Mouse (Mus musculus) olfactory bulb, adult 2 months (tissue): ENCODE results near the gene Gtpbp3. TPM values are rescaled to one million over a fixed set of nuclear protein-coding genes. Genes with fewer than 3 reads are reported as not detected.

Experiments used
- H3K27ac ChIP-seq: fragments of 200-500 bp; 2 replicates; pipeline ENCODE4 v1.5.1; 2012; ENCODE audit warnings: low read depth, low read length; ENCODE audit not compliant: insufficient read depth
- H3K4me1 ChIP-seq: fragments of 200-500 bp; 2 replicates; pipeline ENCODE4 v1.6.1; 2012; ENCODE audit warnings: low read length; ENCODE audit not compliant: control insufficient read depth, insufficient read depth
- H3K4me3 ChIP-seq: fragments of 200-500 bp; 2 replicates; pipeline ENCODE4 v1.5.1; 2012; ENCODE audit warnings: mild to moderate bottlenecking, low read depth, low read length, moderate library complexity; ENCODE audit not compliant: insufficient read depth
- CTCF ChIP-seq: fragments of 200-500 bp; IDR thresholded peaks from 2 replicates; pipeline ENCODE4 v1.5.1; 2012; ENCODE audit warnings: low read depth, mild to moderate bottlenecking, low read length, moderate library complexity; ENCODE audit not compliant: insufficient read depth
- POLR2A ChIP-seq: fragments of 200-500 bp; IDR thresholded peaks from 2 replicates; pipeline ENCODE4 v1.6.1; 2012; ENCODE audit warnings: mild to moderate bottlenecking, low read depth, low read length, moderate library complexity; ENCODE audit not compliant: insufficient read depth
- WGBS: fragments of 180-500 bp; shearing (Covaris S2); methylation state at CpG from one replicate; pipeline ENCODE4 v1.1.7; 2018; 5-methylcytosine and 5-hydroxymethylcytosine counted together
- polyA plus RNA-seq: library from polyadenylated mRNA; stranded (reverse); fragments of >200 nt; gene quantifications from 2 replicates; pipeline ENCODE4 v1.2.4, GENCODE M21; 2012; ENCODE audit warnings: low replicate concordance; ENCODE audit not compliant: missing spikeins, insufficient read depth, insufficient read length

Gene Gtpbp3
- polyA plus RNA-seq, 1 experiment, result not detected

DNA sequence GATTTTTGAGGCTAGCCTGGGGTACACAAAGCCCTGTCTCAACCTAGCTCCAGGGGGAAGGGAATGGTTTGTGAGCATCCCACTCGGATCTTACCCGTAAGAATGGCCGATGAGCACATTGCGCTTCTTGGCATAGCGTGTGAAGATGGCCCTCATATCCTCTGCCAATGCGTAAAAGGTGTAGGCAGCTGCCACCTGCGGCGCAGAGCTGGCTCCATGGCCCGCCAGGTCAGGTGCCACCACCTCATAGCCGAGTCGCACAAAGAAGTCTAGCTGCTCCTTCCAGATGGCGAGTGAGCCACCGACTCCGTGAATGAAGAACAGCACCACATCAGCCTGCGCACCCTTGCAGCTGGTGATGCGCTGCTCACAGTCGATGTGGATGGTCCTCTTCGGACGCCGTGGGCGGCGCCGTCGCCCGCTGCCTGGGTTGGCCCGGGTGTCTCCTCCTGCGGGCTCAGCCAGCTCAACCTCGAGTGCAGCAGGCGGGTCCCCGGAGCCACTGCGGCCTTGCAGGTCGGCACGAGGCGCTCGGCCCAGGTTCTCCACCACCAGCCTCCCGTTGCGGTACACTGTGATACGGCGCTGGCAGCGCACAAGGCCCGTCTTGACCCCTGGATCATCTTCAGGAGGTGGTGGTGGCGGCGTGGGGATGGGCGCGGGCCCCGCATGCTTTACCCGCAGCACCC, 26.6 kb upstream of the Gtpbp3 start:
- peaks cover 44% of the 10 kb centered on the region for H3K4me1 ChIP-seq
- 90% methylated on average over 47 of the region's 47 CpGs for WGBS
- TF ChIP-seq CTCF, result no peak
- TF ChIP-seq POLR2A, result no peak
- H3K27ac ChIP-seq, result no peak overlapping the region
- no peak overlapping the region for H3K4me3 ChIP-seq

DNA sequence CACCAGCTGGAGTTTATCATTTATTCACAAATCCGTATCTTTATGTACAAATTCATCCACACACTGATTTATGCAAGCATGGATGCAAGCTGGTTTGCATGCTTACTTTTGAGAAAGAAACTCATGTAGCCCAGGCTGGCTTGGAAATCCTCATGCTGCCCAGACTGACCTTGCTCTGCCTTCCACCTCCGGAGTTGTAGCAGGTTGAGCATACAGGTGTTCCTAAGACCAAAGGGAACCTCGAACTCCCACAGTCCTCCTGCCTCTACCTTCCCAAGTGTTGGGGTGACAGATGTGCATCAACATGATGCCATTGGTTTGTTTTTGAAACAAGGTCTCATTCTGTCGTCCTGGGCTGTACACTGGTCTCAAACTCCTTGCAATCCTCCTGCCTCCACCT, 25.7 kb upstream of the Gtpbp3 start:
- WGBS, result 70% methylated on average over 4 of the region's 4 CpGs
- no peak overlapping the region for H3K27ac ChIP-seq
- peak overlapping the region; percentile 90 for H3K4me3 ChIP-seq
- TF ChIP-seq POLR2A, result no peak
- TF ChIP-seq CTCF, result no peak
- H3K4me1 ChIP-seq, result peaks cover 43% of the 10 kb centered on the region

DNA sequence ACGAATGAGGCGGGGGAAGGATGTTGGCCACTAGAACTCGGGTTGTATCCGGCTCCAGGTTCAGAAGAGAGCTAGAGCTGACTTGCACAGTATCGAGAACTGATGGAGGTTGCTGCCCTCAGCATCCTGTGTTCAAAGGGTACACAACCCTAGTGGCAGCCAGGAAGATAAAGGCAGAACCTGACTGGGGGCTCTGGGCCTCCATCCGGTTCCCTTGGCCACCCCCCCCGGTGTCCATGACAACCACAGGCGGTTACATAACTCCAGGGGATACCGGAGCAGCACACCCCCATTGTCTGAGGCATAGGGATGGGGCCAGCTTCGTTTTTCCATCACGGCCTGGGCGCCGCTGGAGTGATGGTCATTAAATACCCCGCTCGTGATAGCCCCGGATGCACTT, 25.1 kb upstream of the Gtpbp3 start:
- H3K27ac ChIP-seq, result peak overlapping the region; percentile 85
- H3K4me1 ChIP-seq, result peaks cover 40% of the 10 kb centered on the region
- TF ChIP-seq CTCF (no peak), POLR2A (no peak)
- 3% methylated on average over 16 of the region's 16 CpGs for WGBS
- peak overlapping the region; percentile 90 for H3K4me3 ChIP-seq

DNA sequence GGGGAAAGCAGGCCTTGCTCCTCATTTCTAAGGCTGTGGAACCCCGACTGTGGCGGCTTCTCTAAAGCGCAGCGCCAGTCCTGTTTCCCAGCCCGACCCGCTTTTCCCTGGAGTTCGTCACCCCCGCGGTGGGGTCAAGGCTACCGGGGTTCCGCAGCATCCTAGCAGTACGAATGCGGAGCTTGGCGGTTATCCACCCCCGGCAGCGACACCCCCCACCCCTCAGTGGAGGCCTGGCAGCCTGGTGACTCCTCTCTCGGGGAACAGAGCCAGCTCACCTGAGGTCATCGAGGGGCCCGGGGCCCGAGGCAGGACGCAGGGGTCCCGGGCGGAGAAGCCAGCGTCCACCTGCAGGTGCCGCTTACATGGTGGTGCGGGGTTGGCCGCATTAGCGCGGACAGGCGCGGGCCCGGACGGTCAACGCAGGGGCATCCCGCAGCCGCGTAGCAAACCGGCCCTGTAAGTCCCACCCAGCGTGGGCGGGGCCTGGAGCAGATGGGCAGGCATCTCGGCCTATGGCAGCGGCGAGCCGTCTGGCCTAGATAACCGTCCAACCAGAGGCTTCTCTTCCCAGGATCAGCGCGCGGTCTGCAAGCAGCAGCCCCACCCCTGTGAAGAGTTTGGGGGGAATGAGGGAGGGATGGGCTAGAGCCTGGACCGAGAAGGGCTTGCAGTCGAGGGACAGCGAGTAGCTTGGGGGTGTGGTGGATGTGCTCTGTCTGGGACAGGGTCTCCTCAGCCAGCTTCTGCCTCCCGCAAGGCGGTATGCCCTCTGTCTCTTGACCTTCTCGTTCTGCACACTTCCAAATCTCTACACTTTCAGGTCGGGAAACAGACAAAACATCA, 24.5 kb upstream of the Gtpbp3 start, which contains the start of gene Abhd8:
Gene Abhd8 (minus strand): TSS at position 468 of the 846 bp plus-strand sequence.
- TF ChIP-seq CTCF (0 out of 2 replicates have a peak, but pooled peaks have one; percentile 5), POLR2A (peak; percentile 54)
- Histone ChIP-seq H3K27ac (peak within 1 kb of the TSS; percentile 85), H3K4me3 (peak within 1 kb of the TSS; percentile 90), H3K4me1 (peaks cover 34% of the 10 kb centered on the region)
- WGBS, result under 1% methylated on average over 53 of the region's 55 CpGs

DNA sequence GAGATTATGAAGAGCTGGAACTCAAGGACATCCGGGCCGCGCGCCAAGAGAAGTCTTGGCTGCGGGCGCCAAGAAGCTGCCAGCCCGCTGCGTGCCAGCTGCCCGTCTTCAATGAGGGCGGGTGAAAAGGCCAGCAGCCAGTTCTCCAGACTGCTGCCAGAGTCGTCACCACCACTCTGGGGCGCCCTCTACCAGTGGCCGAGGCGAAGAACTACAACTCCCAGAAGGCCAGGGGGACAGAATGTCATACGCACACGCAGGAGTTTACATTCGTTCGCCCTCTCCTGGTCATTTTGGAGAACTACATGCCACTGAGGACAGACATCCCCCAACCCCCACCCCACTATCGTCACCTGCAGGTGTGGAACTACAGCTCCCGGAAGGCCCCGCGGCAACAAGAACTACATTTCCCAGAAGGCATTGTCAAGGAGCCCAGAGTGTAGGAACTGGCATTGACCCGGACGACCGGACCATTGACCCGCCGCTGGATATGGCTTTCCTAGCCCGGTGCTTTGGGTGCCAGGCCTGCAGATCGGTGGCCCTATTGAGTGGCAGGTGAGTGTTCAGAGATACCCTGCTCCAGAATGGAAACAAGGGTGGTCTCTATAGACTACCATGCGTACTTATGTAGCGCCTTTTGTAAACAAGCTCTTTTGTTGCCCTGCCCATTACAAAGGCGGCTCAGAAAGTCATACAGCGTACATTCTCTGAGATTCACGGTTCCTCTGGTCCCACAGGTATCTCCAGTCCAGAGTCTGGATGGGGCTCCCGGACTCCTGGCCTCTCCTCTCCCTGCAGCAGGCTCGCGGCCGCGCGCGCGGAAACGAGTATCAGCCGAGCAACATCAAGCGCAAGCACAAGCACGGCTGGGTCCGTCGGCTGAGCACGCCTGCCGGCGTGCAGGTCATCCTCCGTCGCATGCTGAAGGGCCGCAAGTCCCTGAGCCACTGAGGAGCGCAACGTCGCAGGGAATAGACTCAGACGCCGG, 23.1 kb upstream of the Gtpbp3 start, which contains the start of gene Mrpl34:
Gene Mrpl34 (plus strand): TSS at position 447 of the 988 bp plus-strand sequence.
- peaks cover 33% of the 10 kb centered on the region for H3K4me1 ChIP-seq
- peak within 1 kb of the TSS; percentile 85 for H3K27ac ChIP-seq
- H3K4me3 ChIP-seq, result peak within 1 kb of the TSS; percentile 90
- TF ChIP-seq POLR2A (peak; percentile 42), CTCF (peak; percentile 56)
- WGBS, result under 1% methylated on average over 59 of the region's 59 CpGs

DNA sequence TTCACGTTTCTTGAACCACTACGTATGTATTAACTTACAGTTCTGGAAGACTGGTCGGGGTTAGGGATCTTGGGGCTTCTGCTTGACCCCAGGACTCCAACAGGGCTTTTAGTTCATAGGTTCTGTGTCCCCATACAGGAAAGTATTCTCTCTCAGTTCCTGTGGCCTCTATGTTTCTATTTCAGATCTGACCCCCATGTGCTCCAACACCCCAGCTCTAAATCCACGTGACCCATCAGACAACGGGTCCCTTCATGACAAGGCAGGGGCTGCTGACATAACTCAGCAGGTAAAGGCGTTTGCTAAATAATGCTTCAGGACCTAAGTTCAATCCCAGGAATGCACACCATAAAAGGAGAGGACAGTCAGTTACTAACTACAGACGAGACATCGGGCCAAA, 22.2 kb upstream of the Gtpbp3 start:
- no peak for TF ChIP-seq POLR2A
- no peak for TF ChIP-seq CTCF
- Histone ChIP-seq H3K4me1 (peaks cover 41% of the 10 kb centered on the region), H3K27ac (no peak overlapping the region), H3K4me3 (no peak overlapping the region)
- WGBS, result 78% methylated on average over 8 of the region's 8 CpGs

DNA sequence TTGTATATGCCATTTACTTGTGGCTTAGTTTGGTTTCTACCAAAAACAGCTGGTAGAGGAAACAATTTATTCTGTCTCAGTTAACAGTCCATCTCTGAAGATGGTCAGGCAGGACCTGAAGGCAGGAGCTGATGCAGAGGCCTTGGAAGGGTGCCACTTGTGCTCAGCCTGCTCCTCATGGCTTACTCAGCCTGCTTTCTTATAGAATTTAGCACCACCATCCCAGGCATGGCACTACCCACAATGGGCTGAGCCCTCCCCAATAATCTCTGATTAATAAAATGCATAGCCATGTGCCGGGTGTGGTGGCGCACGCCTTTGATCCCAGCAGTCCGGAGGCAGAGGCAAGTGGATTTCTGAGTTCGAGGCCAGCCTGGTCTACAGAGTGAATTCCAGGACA, 21.7 kb upstream of the Gtpbp3 start:
- Histone ChIP-seq H3K4me3 (no peak overlapping the region), H3K4me1 (peaks cover 41% of the 10 kb centered on the region), H3K27ac (no peak overlapping the region)
- no peak for TF ChIP-seq CTCF
- TF ChIP-seq POLR2A, result no peak
- WGBS, result 97% methylated on average over 5 of the region's 5 CpGs

DNA sequence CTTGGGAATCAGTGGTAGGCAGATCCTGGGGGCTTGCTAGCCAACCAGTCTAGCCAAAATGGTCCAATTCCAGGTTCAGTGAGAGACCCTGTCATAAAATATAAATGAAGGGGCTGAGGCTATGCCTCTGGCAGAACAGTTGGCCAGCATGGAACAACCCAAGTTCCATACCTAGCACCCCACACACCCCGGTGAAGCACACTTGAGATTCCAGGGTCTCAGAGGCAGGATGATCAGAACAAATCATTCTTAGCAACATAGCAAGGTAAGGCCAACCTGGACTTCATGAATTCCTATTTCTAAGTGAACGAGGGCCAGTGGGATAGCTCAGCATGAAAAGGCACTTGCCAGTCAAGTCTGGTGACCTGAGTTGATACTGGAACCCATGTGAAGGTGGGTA, 20.7 kb upstream of the Gtpbp3 start:
- H3K4me3 ChIP-seq, result no peak overlapping the region
- TF ChIP-seq POLR2A (no peak), CTCF (no peak)
- peaks cover 33% of the 10 kb centered on the region for H3K4me1 ChIP-seq
- H3K27ac ChIP-seq, result no peak overlapping the region
- 88% methylated on average over 2 of the region's 2 CpGs for WGBS

DNA sequence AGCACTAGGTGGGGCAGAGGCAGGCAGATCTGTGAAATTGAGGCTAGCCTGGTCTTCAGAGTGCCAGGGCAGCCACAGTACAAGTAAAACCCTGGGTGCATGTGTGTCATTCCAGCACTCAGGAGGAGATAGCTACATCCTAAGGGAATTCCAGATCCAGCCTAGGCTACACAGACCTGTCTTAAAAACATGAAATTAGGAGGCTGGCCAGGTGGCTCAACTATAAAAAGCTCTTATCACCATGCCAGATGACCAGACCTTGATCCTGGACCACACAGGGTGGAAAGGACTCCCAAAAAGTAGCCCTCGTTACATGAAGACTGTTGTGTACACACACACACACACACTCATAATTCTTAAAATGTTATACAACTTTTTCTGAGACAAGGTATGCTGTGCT, 19.9 kb upstream of the Gtpbp3 start:
- 97% methylated on average over 1 of the region's 1 CpGs for WGBS
- no peak overlapping the region for H3K4me3 ChIP-seq
- TF ChIP-seq CTCF, result no peak
- TF ChIP-seq POLR2A, result no peak
- H3K4me1 ChIP-seq, result peaks cover 30% of the 10 kb centered on the region
- H3K27ac ChIP-seq, result no peak overlapping the region
